ENCODE assay signal across 8 mouse cellular contexts in the genomic region with DNA sequence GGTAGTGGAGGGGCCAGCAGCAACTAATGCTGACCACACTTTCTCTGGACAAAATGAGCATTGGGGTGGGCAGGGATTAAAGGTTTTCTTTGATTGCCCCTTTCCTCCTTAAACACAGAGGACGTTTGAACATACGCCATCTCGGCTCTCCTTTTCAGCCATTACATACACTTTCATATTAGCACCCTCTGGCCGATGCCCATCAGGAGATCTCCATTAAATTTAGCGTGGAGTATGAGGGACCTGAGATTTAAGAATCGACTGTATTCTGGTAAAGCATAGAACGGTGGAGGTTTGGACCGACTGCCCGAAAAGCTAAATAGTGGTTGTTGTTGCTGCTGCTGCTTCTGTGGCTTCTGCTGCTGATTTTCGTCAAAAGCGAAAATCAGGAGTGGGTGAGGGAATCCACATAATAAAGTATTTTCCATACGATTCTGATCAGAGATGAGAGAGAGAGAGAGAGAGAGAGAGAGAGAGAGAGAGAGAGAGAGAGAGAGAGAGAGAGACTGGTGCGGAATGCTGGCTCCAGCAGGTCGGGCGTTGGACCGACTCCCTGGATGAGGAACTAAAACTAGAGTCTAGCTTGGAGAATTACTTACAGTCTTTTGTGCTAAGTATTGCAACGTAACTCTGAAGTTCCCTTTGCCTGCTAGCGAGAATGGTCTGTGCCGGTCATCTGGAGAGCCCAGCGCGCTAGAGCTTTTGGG. TPM values are rescaled to one million over a fixed set of nuclear protein-coding genes. Genes with fewer than 3 reads are reported as not detected.
A peak's percentile ranks its signal among the peaks of the same experiment; 100 is the strongest.
DNase-seq lines count a peak whose midpoint lies in the region; ATAC-seq and TF ChIP-seq lines count a peak whose summit lies in the region.

No protein-coding gene starts in this region.

- no peaks in the 10 kb centered on the region for H3K36me3 ChIP-seq in lung, postnatal 0 days (ENCODE audit: insufficient read depth, low read length)
- no peaks in the 10 kb centered on the region for H3K36me3 ChIP-seq in heart, embryonic 13.5 days
- H3K36me3 ChIP-seq in limb, embryonic 15.5 days: no peaks in the 10 kb centered on the region

- TF ChIP-seq CTCF in lung, postnatal 0 days (IDR thresholded peaks at IDR 0.05): no peak

- no peak for TF ChIP-seq EP300 in lung, postnatal 0 days (IDR thresholded peaks at IDR 0.05)

- H3K4me2 ChIP-seq in lung, postnatal 0 days (replicated peaks; ENCODE audit: low read depth, low read length): peak overlapping the region; percentile 34
- peak overlapping the region; percentile 62 for H3K4me2 ChIP-seq in heart, embryonic 13.5 days
- H3K4me2 ChIP-seq in limb, embryonic 15.5 days: peak overlapping the region; percentile 37

- peak; percentile 26 for DNase-seq in lung, postnatal 0 days (ENCODE audit: low spot score)
- no peak for DNase-seq in lung, postnatal 36 days
- DNase-seq in frontal cortex, postnatal 10 days (ENCODE audit: low spot score in 2 of 2): no peak
- no peak for DNase-seq in gastrocnemius, postnatal 36 days
- no peak for DNase-seq in layer of hippocampus, adult 11-12 months (ENCODE audit: low spot score)
- no peak for DNase-seq in urinary bladder, postnatal 25 days (ENCODE audit: low spot score)

- H3K9me3 ChIP-seq in lung, postnatal 0 days (ENCODE audit: low read length): no peaks in the 10 kb centered on the region
- no peaks in the 10 kb centered on the region for H3K9me3 ChIP-seq in heart, embryonic 13.5 days
- H3K9me3 ChIP-seq in limb, embryonic 15.5 days: no peaks in the 10 kb centered on the region

- H3K4me1 ChIP-seq in lung, postnatal 0 days (ENCODE audit: insufficient read depth, low read depth, low read length): peaks cover 9% of the 10 kb centered on the region
- H3K4me1 ChIP-seq in heart, embryonic 13.5 days: peaks cover 43% of the 10 kb centered on the region
- H3K4me1 ChIP-seq in limb, embryonic 15.5 days: peaks cover 46% of the 10 kb centered on the region

- 1% methylated on average over 21 of the region's 21 CpGs for WGBS in lung, postnatal 0 days
- WGBS in heart, embryonic 13.5 days: 1% methylated on average over 21 of the region's 21 CpGs
- WGBS in limb, embryonic 15.5 days: under 1% methylated on average over 21 of the region's 21 CpGs

- H3K4me3 ChIP-seq in lung, postnatal 0 days (ENCODE audit: low read depth, low read length): peak overlapping the region; percentile 31; the same call in 1 of the 2 replicates
- H3K4me3 ChIP-seq in heart, embryonic 13.5 days: peak overlapping the region; percentile 41
- H3K4me3 ChIP-seq in limb, embryonic 15.5 days: peak overlapping the region; percentile 23

- H3K27me3 ChIP-seq in lung, postnatal 0 days (replicated peaks; ENCODE audit: insufficient read depth, low read length): peaks cover 78% of the 10 kb centered on the region
- peaks cover 95% of the 10 kb centered on the region for H3K27me3 ChIP-seq in heart, embryonic 13.5 days (replicated peaks)
- H3K27me3 ChIP-seq in limb, embryonic 15.5 days: peaks cover 92% of the 10 kb centered on the region

- no peak overlapping the region for H3K27ac ChIP-seq in lung, postnatal 0 days (ENCODE audit: low read length)
- no peak overlapping the region for H3K27ac ChIP-seq in heart, embryonic 13.5 days (replicated peaks)
- H3K27ac ChIP-seq in limb, embryonic 15.5 days: no peak overlapping the region

- no peak overlapping the region for H3K9ac ChIP-seq in lung, postnatal 0 days (replicated peaks; ENCODE audit: low read depth)
- no peak overlapping the region for H3K9ac ChIP-seq in heart, embryonic 13.5 days
- H3K9ac ChIP-seq in limb, embryonic 15.5 days: no peak overlapping the region

- intact Hi-C loops in gastrocnemius, postnatal 36 days (cut with DNase I): no loop called here

- ATAC-seq in lung, postnatal 0 days: peak; percentile 11; the same call in 1 of the 2 replicates
- no peak for ATAC-seq in heart, embryonic 13.5 days (ENCODE audit: extremely low read depth, insufficient number of reproducible peaks, low FRiP score, low TSS enrichment)
- no peak for ATAC-seq in limb, embryonic 15.5 days (ENCODE audit: insufficient number of reproducible peaks, low FRiP score, low TSS enrichment, low read depth)

RNA-seq across cellular contexts. Expression of a gene that starts 1.2 kb away (rescaled TPM):
- polyA plus RNA-seq in lung, postnatal 0 days (2015; fragmentation: Nextera tagmentation; extraction: Ambion mirVana): not detected in 2 replicates
- polyA plus RNA-seq in heart, embryonic 13.5 days (2015; fragmentation: Nextera tagmentation; extraction: Ambion mirVana): 0.11 and 0.18 TPM in 2 replicates
- 1.2 and 2.4 TPM in 2 replicates for polyA plus RNA-seq in limb, embryonic 15.5 days (2015; fragmentation: Nextera tagmentation; extraction: Ambion mirVana)
- not detected for total RNA-seq in gastrocnemius, postnatal 36 days (2021)
